Mouse (Mus musculus): Measurements from ENCODE around the gene Dyrk1a. TPM values are rescaled to one million over a fixed set of nuclear protein-coding genes. Genes with fewer than 3 reads are reported as not detected.

The Dyrk1a gene
- polyA plus RNA-seq, 1 experiment = 52.1 TPM

GRCm38 (mm10) chr16:94729236-94729635 lies 159.4 kb downstream of the Dyrk1a start:
- peak; percentile 57 for TF ChIP-seq CTCF (IDR thresholded peaks at IDR 0.05; ENCODE audit: low read depth, low read length)
- no peak for TF ChIP-seq EP300 (IDR thresholded peaks at IDR 0.05; ENCODE audit: insufficient read depth, low read depth, low read length)
- H3K4me3 ChIP-seq (ENCODE audit: low read depth, low read length) = no peak overlapping the region
- no peaks in the 10 kb centered on the region for H3K9me3 ChIP-seq (replicated peaks; ENCODE audit: control insufficient read depth, insufficient read depth, low read length, poor library complexity, severe bottlenecking)
- no peaks in the 10 kb centered on the region for H3K36me3 ChIP-seq (ENCODE audit: control insufficient read depth, insufficient read depth, low read length, poor library complexity, severe bottlenecking)
- no peaks in the 10 kb centered on the region for H3K27me3 ChIP-seq (ENCODE audit: control insufficient read depth, insufficient read depth, low read length, poor library complexity, severe bottlenecking)
- H3K9ac ChIP-seq (ENCODE audit: low read depth, poor library complexity, severe bottlenecking) = no peak overlapping the region
- H3K27ac ChIP-seq (ENCODE audit: insufficient read depth, low read length) = no peak overlapping the region
- peaks cover 3% of the 10 kb centered on the region for H3K4me1 ChIP-seq (ENCODE audit: control insufficient read depth, insufficient read depth, low read length)

- no peaks in the 10 kb centered on the region for H3K36me3 ChIP-seq (ENCODE audit: control insufficient read depth, insufficient read depth, low read length, poor library complexity, severe bottlenecking)
These were observed 161.2 kb downstream of the Dyrk1a start for GRCm38 (mm10) chr16:94731027-94731426.

GRCm38 (mm10) chr16:94735472-94735871 lies 165.7 kb downstream of the Dyrk1a start:
- Histone ChIP-seq H3K27ac (ENCODE audit: insufficient read depth, low read length) (no peak overlapping the region), H3K9ac (ENCODE audit: low read depth, poor library complexity, severe bottlenecking) (no peak overlapping the region), H3K9me3 (replicated peaks; ENCODE audit: control insufficient read depth, insufficient read depth, low read length, poor library complexity, severe bottlenecking) (no peaks in the 10 kb centered on the region), H3K4me1 (ENCODE audit: control insufficient read depth, insufficient read depth, low read length) (peaks cover 3% of the 10 kb centered on the region), H3K36me3 (ENCODE audit: control insufficient read depth, insufficient read depth, low read length, poor library complexity, severe bottlenecking) (no peaks in the 10 kb centered on the region), H3K4me3 (ENCODE audit: low read depth, low read length) (no peak overlapping the region), H3K27me3 (ENCODE audit: control insufficient read depth, insufficient read depth, low read length, poor library complexity, severe bottlenecking) (no peaks in the 10 kb centered on the region)
- TF ChIP-seq EP300 (IDR thresholded peaks at IDR 0.05; ENCODE audit: insufficient read depth, low read depth, low read length) (no peak), CTCF (IDR thresholded peaks at IDR 0.05; ENCODE audit: low read depth, low read length) (no peak), POLR2A (IDR thresholded peaks at IDR 0.05; ENCODE audit: insufficient read depth, low read length) (no peak)

More at GRCm38 (mm10) chr16:94731027-94731426, 161.2 kb downstream of the Dyrk1a start:
- Histone ChIP-seq H3K4me1 (ENCODE audit: control insufficient read depth, insufficient read depth, low read length) (peaks cover 3% of the 10 kb centered on the region), H3K27me3 (ENCODE audit: control insufficient read depth, insufficient read depth, low read length, poor library complexity, severe bottlenecking) (no peaks in the 10 kb centered on the region), H3K4me3 (ENCODE audit: low read depth, low read length) (no peak overlapping the region), H3K27ac (ENCODE audit: insufficient read depth, low read length) (no peak overlapping the region), H3K9me3 (replicated peaks; ENCODE audit: control insufficient read depth, insufficient read depth, low read length, poor library complexity, severe bottlenecking) (no peaks in the 10 kb centered on the region), H3K9ac (ENCODE audit: low read depth, poor library complexity, severe bottlenecking) (no peak overlapping the region)
- TF ChIP-seq POLR2A (IDR thresholded peaks at IDR 0.05; ENCODE audit: insufficient read depth, low read length) (no peak), CTCF (IDR thresholded peaks at IDR 0.05; ENCODE audit: low read depth, low read length) (no peak), EP300 (IDR thresholded peaks at IDR 0.05; ENCODE audit: insufficient read depth, low read depth, low read length) (no peak)

DNA sequence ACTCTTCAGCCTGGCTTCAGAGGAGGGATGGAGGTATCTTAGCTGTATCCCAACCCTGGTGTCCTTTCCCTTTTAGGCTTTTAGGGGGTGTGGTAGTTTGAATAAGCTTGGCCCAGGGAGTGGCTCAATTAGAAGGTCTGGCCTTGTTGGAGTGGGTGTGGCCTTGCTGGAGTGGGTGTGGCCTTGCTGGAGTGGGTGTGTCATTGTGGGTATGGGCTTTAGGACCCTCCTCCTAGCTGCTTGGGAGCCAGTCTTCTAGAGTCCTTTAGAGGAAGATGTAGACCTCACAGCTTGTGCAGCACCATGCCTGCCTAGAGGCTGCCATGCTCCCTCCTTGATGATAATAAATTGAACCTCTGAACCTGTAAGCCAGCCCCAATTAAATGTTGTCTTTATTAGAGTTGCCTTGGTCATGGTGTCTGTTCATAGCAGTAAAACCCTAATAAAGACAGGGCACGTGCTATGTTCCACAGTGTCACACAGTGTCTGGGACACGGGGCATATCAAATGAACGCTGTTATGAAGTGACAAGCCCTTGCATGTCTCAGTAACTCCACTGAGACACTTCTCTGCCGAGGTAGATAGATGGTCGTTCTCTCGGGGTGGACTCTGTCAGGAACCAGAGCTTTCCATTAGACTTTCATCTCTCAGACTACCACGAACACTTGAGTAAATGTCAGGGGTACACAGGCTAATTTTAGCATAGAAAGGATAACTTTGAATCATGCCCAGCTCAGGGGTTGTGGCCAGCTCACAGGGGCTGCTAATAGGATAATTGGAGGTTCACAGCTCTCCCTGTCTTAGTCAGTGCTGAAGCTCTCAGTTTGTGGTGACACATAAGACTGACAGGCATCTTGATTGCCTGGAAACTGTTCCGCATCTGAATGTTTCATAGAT lies 166.9 kb downstream of the Dyrk1a start:
- Histone ChIP-seq H3K27ac (ENCODE audit: insufficient read depth, low read length) (no peak overlapping the region), H3K9me3 (replicated peaks; ENCODE audit: control insufficient read depth, insufficient read depth, low read length, poor library complexity, severe bottlenecking) (no peaks in the 10 kb centered on the region), H3K9ac (ENCODE audit: low read depth, poor library complexity, severe bottlenecking) (no peak overlapping the region), H3K4me1 (ENCODE audit: control insufficient read depth, insufficient read depth, low read length) (peaks cover 3% of the 10 kb centered on the region), H3K4me3 (ENCODE audit: low read depth, low read length) (no peak overlapping the region), H3K27me3 (ENCODE audit: control insufficient read depth, insufficient read depth, low read length, poor library complexity, severe bottlenecking) (no peaks in the 10 kb centered on the region), H3K36me3 (ENCODE audit: control insufficient read depth, insufficient read depth, low read length, poor library complexity, severe bottlenecking) (no peaks in the 10 kb centered on the region)
- TF ChIP-seq CTCF (IDR thresholded peaks at IDR 0.05; ENCODE audit: low read depth, low read length) (no peak), POLR2A (IDR thresholded peaks at IDR 0.05; ENCODE audit: insufficient read depth, low read length) (no peak), EP300 (IDR thresholded peaks at IDR 0.05; ENCODE audit: insufficient read depth, low read depth, low read length) (no peak)

GRCm38 (mm10) chr16:94737359-94737687 lies 167.5 kb downstream of the Dyrk1a start:
- H3K36me3 ChIP-seq (ENCODE audit: control insufficient read depth, insufficient read depth, low read length, poor library complexity, severe bottlenecking) = no peaks in the 10 kb centered on the region
- H3K27me3 ChIP-seq (ENCODE audit: control insufficient read depth, insufficient read depth, low read length, poor library complexity, severe bottlenecking) = no peaks in the 10 kb centered on the region
- TF ChIP-seq EP300 (IDR thresholded peaks at IDR 0.05; ENCODE audit: insufficient read depth, low read depth, low read length) (no peak), CTCF (IDR thresholded peaks at IDR 0.05; ENCODE audit: low read depth, low read length) (no peak), POLR2A (IDR thresholded peaks at IDR 0.05; ENCODE audit: insufficient read depth, low read length) (no peak)
- H3K4me3 ChIP-seq (ENCODE audit: low read depth, low read length) = no peak overlapping the region
- no peak overlapping the region for H3K27ac ChIP-seq (ENCODE audit: insufficient read depth, low read length)
- H3K9ac ChIP-seq (ENCODE audit: low read depth, poor library complexity, severe bottlenecking) = no peak overlapping the region
- H3K4me1 ChIP-seq (ENCODE audit: control insufficient read depth, insufficient read depth, low read length) = peaks cover 3% of the 10 kb centered on the region
- no peaks in the 10 kb centered on the region for H3K9me3 ChIP-seq (replicated peaks; ENCODE audit: control insufficient read depth, insufficient read depth, low read length, poor library complexity, severe bottlenecking)

DNA sequence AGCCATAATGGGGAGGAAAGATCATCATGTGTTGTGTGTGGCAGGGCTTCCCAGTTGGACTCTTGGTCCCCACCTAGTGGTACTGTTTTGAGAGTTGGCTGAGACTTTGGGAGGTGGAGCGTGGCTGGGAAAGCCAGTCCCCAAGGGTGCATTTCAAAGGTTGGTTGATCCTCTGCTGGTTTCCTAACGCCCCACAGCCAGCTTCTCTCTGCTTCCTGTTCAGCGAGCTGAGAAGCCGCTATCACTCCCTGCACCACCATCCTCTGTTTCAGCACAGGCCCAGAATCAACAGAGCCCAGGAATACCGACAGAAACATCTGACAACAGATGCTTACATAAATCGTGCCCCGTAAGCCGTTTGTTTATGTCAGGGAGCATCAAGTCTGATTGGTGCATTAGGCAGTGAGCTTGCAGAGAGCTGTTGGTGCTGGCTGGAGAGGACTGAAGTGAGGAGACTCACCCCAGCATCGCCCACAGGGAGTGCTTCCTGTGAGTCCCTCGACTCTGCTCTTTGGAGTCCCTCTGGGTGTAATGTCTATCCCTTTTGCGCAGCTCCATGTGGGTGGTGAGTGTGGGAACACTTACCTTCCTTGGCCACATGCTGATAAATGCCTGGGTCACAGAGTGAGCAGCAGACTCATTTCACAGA lies 174.2 kb downstream of the Dyrk1a start:
- Histone ChIP-seq H3K36me3 (ENCODE audit: control insufficient read depth, insufficient read depth, low read length, poor library complexity, severe bottlenecking) (no peaks in the 10 kb centered on the region), H3K27ac (ENCODE audit: insufficient read depth, low read length) (no peak overlapping the region), H3K9ac (ENCODE audit: low read depth, poor library complexity, severe bottlenecking) (0 out of 2 replicates have a peak overlapping the region, but pooled peaks have one; percentile 5), H3K9me3 (replicated peaks; ENCODE audit: control insufficient read depth, insufficient read depth, low read length, poor library complexity, severe bottlenecking) (no peaks in the 10 kb centered on the region), H3K4me1 (ENCODE audit: control insufficient read depth, insufficient read depth, low read length) (no peaks in the 10 kb centered on the region), H3K27me3 (ENCODE audit: control insufficient read depth, insufficient read depth, low read length, poor library complexity, severe bottlenecking) (no peaks in the 10 kb centered on the region), H3K4me3 (ENCODE audit: low read depth, low read length) (peak overlapping the region; percentile 58)
- TF ChIP-seq POLR2A (IDR thresholded peaks at IDR 0.05; ENCODE audit: insufficient read depth, low read length) = no peak
- peak; percentile 64 for TF ChIP-seq CTCF (IDR thresholded peaks at IDR 0.05; ENCODE audit: low read depth, low read length)

Measured in ES-Bruce4 (cell line).